ENCODE assay signal across 21 mouse cellular contexts in the genomic region with DNA sequence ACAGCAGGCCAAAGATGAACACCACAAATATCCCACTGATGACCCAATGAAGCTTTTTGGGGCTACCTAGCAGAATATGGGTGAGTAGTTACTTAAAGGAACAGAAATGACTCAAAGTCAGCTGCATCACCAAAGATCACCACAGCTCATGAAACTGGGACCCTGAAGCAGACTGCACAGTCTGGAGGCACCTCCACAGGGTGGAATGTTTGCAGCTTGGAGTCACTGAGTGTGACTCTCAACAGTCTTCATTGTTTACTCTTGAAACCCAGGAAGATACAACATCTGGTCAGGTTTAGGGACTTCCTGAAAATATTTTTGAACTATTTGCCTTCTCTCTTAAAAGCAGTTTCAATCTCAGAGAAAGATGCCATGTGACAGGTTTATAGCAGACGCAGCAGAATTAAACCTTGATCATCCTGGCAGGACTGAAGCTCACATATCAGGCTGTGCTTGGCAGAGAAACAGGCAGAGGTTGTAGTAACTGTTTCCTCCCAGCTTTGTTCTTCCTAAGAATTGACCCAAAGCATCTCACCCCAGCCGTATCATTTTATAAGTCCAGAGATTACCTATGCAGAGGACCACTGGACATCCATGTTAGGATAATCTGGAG.
"Had no signal": no experiment of that assay in that cellular context is flagged by ENCODE, and none has a peak within 500 bp of the region (broad histone marks: within the 10 kb centered on the region; RNA-seq: fewer than 3 reads in every experiment).

No protein-coding gene starts in this region.

- H3K36me3 ChIP-seq: midbrain, embryonic 10.5 days; midbrain, embryonic 12.5 days; neural tube, embryonic 13.5 days; neural tube, embryonic 15.5 days had no signal

- H3K27ac ChIP-seq: macrophage; midbrain, embryonic 10.5 days; midbrain, embryonic 12.5 days; neural tube, embryonic 13.5 days; neural tube, embryonic 15.5 days had no signal

- DNase-seq: lung, adult 18-20 months; lung, embryonic 14.5 days; lung, postnatal 10 days; lung, postnatal 36 days; midbrain, embryonic 14.5 days; retina, postnatal 1 day; right cerebral cortex, adult 18-20 months; right cerebral cortex, postnatal 25 days; right cerebral cortex, postnatal 4 days; spleen, adult 18-20 months; thymus, adult 18-20 months; thymus, postnatal 25 days; thymus, postnatal 4 days had no signal

- H3K4me2 ChIP-seq: lung, embryonic 14.5 days; midbrain, embryonic 12.5 days; neural tube, embryonic 13.5 days; neural tube, embryonic 15.5 days had no signal

- ATAC-seq: midbrain, embryonic 16.5 days had no signal

- H3K9me3 ChIP-seq: megakaryocyte, embryonic 14.5 days; midbrain, embryonic 10.5 days; midbrain, embryonic 12.5 days; neural tube, embryonic 13.5 days; neural tube, embryonic 15.5 days had no signal

- H3K4me3 ChIP-seq: megakaryocyte, embryonic 14.5 days; midbrain, embryonic 10.5 days; midbrain, embryonic 12.5 days; myocyte; neural tube, embryonic 13.5 days; neural tube, embryonic 15.5 days had no signal

- H3K4me1 ChIP-seq: megakaryocyte, embryonic 14.5 days; midbrain, embryonic 10.5 days; midbrain, embryonic 12.5 days; neural tube, embryonic 13.5 days; neural tube, embryonic 15.5 days had no signal

- H3K9ac ChIP-seq: lung, embryonic 14.5 days; midbrain, embryonic 12.5 days; neural tube, embryonic 13.5 days; neural tube, embryonic 15.5 days had no signal

- H3K27me3 ChIP-seq: megakaryocyte, embryonic 14.5 days; midbrain, embryonic 12.5 days; neural tube, embryonic 13.5 days; neural tube, embryonic 15.5 days had no signal
